Mouse (Mus musculus) T-helper 17 cell (primary cell): ENCODE results near the gene Pgam5.

Experiments
- in situ Hi-C, 2 experiments: fragments of 300-600 bp; cut with MboI, MseI; formaldehyde crosslinking; loops; 1 replicate in 1 of 2; 2 replicates in 1 of 2; pipeline ENCODE4 v1.15.1; 2025; ENCODE audit warnings: high pct_unique_total_duplicates in 2 of 2

Gene Pgam5

GRCm38 (mm10) chr5:110231638-110232037, 38.1 kb downstream of the Pgam5 start:
- in situ Hi-C loops = loop anchor here in 1 of 2 experiments (5.0 kb wide), 1 partner anchor 41 kb away; no protein-coding TSS in a partner anchor

DNA sequence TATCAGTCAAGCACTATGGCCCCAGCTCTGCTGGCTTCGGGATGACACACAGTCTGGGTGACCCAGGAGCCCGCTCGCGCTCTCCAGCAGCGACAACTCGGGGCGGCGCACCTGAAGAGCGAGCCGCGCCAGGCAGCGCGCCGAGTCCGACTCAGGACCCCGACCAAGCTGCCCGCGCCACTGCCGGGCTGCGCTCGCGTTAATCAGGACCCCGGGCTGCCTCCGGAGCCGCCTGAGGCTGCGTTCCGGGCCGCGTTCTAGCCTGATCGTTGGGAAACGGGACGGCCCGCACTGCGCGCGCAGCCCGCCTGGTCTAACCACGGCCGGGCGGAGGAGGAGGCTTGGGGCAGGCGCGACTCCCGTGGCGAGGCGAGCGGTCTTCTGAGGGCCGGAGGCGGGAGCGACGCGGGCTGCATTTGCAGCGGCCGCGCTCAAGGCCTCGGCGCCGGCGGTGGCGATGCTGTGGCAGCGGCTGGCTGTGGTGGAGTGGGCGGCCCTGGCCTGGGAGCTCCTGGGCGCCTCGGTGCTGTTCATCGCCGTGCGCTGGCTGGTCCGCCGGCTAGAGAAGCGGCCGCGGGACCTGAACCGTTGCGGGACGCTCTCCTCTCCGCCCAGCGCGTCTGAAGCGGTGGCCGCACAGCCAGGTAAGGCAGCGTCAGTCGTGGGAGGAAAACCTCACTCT, 38.8 kb downstream of the Pgam5 start, which contains the start of gene Ankle2:
Ankle2 (plus strand) TSS at position 225 of the 682 bp plus-strand sequence.
- in situ Hi-C loops = loop anchor here in 1 of 2 experiments (5.0 kb wide), 1 partner anchor 41 kb away; no protein-coding TSS in a partner anchor

DNA sequence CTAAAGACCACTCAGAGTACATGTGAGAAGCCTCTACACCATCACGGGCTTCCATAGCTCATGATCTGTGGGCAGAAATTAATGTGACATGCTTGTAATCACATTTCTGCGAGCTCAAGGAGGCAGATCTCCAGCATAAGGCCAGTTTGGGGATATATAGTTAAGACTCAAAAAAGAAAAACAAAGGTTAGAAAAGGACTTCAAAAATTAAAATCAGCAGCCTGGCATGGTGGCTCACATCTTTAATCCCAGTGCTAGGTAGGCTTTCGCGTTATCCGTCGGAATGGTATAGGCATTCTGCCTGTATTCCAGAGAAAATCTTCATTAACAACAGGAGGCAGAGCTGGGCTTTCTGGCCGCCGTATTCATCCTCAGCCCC, 39.3 kb downstream of the Pgam5 start:
- in situ Hi-C loops = loop anchor here in 1 of 2 experiments (5.0 kb wide), 1 partner anchor 42 kb away; no protein-coding TSS in a partner anchor

DNA sequence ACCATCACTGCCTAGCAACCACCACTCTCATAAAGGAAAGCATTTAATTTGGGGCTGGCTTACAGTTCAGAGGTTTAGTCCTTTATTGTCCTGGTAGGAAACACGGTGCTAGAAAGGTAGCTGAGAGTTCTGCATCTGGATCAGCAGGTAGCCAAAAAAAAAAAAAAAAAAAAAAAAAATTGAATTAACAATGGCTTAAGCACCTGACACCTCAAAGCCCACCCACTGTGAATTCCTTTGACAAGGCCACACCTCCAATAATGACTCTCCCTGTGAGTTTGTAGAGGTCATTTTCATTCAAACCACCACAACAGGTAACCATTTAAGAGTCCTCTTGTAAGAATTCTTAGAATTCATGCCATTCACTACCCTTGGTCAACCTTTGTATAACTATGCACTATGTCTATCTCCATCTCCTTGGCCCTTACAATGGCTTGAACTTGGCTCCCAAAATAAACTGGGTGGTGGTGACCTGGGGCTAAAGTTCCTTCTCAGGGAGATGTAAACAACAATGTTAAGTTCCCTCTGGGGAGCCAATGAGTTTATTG, 42.3 kb downstream of the Pgam5 start:
- in situ Hi-C loops = no loop called here

DNA sequence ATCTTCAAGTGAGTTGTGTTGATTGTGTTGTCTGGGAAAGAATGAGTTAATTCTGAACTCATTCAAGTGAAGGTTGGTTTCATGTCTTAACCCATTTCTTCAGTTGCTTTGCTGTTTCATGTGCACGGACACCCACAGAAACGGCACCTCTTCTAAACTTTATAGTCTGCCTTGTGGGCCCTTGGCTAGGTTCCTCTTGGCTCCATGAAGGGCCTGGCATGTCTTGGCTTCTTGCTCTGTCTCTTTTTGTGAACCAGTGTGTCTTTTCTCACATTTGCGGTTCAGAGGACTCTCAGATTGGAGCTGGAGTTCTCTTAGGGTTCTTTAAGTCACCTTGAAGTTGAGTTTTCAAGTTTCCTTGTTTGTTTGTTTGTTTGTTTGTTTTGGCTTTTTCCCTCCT, 44.7 kb downstream of the Pgam5 start:
- in situ Hi-C loops = no loop called here

GRCm38 (mm10) chr5:110222757-110223156, 47.0 kb downstream of the Pgam5 start:
- in situ Hi-C loops = no loop called here

- in situ Hi-C loops = no loop called here
These were observed 49.4 kb downstream of the Pgam5 start for GRCm38 (mm10) chr5:110220331-110220730.

DNA sequence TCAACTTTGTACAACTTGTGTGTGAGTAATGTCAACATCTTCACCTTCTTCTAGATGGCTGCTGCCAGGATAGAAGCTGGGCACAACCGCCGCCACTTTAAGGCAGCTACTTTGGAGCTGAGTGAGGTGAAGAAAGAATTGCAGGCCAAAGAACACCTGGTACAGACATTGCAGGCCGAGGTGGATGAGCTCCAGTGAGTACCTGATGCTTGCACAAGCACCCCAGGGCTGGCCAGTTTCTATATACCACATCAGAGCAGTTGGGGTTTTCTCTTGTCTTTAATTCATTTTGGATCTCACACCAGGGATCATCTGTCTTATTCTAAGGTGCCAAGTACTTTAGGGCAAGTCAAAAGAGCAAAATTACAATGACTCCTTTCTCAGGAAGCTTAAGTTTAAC, 52.9 kb downstream of the Pgam5 start:
- in situ Hi-C loops = no loop called here

DNA sequence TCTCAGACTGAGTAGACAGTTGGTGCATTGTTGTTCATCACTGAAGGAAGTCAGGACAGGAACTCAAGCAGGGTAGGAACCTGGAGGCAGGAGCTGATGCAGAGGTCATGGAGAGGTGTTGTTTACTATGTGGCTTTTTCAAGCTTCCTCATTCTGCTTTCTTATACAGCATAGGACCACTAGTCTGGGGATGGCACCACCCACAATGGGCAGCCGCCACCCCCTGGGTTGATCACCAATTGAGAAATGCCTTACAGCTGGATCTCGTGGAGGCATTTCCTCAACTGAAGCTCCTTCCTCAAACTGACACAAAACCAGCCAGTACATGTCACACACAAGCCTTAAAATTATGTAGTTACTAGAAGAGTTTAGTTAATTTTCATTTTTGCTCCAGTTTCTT, 58.4 kb downstream of the Pgam5 start:
- in situ Hi-C loops = no loop called here
